Mouse (Mus musculus): ENCODE results near the gene Proser3. TPM values are rescaled to one million over a fixed set of nuclear protein-coding genes. Genes with fewer than 3 reads are reported as not detected.

Proser3 gene
- polyA plus RNA-seq, 1 experiment from 2014 or later: 17.7 TPM

GRCm38 (mm10) chr7:30553021-30553589 is 1.0 kb upstream of the Proser3 start:
- peaks cover 23% of the 10 kb centered on the region for H3K4me1 ChIP-seq
- no peaks in the 10 kb centered on the region for H3K9me3 ChIP-seq
- peak overlapping the region; percentile 92 for H3K27ac ChIP-seq (replicated peaks)
- whole genome bisulfite sequencing: 9% methylated on average over 23 of the region's 23 CpGs
- H3K4me3 ChIP-seq: peak overlapping the region; percentile 68
- 0 out of 2 replicates have a peak, but pooled peaks cover 4% of the 10 kb centered on the region for H3K27me3 ChIP-seq (replicated peaks; ENCODE audit: low read depth, poor library complexity, severe bottlenecking)
- peaks cover 62% of the 10 kb centered on the region for H3K36me3 ChIP-seq (replicated peaks)
- peak; percentile 29 for DNase-seq (ENCODE audit: low spot score)

GRCm38 (mm10) chr7:30551445-30552101 is 526 bp downstream of the Proser3 start:
- Histone ChIP-seq H3K9me3 (no peaks in the 10 kb centered on the region), H3K4me1 (peaks cover 21% of the 10 kb centered on the region), H3K27ac (replicated peaks) (peak overlapping the region; percentile 92), H3K27me3 (replicated peaks; ENCODE audit: low read depth, poor library complexity, severe bottlenecking) (0 out of 2 replicates have a peak, but pooled peaks cover 4% of the 10 kb centered on the region), H3K36me3 (replicated peaks) (peaks cover 57% of the 10 kb centered on the region), H3K4me3 (peak overlapping the region; percentile 68)
- no peak for DNase-seq (ENCODE audit: low spot score)
- 2% methylated on average over 10 of the region's 10 CpGs for WGBS

GRCm38 (mm10) chr7:30550603-30551002 is 1.5 kb downstream of the Proser3 start:
- H3K4me3 ChIP-seq: peak overlapping the region; percentile 68; the same call in 1 of the 2 replicates
- H3K4me1 ChIP-seq: peaks cover 21% of the 10 kb centered on the region
- 0 out of 2 replicates have a peak, but pooled peaks cover 4% of the 10 kb centered on the region for H3K27me3 ChIP-seq (replicated peaks; ENCODE audit: low read depth, poor library complexity, severe bottlenecking)
- H3K9me3 ChIP-seq: no peaks in the 10 kb centered on the region
- H3K36me3 ChIP-seq (replicated peaks): peaks cover 56% of the 10 kb centered on the region
- no peak overlapping the region for H3K27ac ChIP-seq (replicated peaks)
- no peak for DNase-seq (ENCODE audit: low spot score)
- WGBS: 100% methylated on average over 1 of the region's 1 CpGs

- H3K27ac ChIP-seq (replicated peaks): no peak overlapping the region
- H3K27me3 ChIP-seq (replicated peaks; ENCODE audit: low read depth, poor library complexity, severe bottlenecking): 0 out of 2 replicates have a peak, but pooled peaks cover 4% of the 10 kb centered on the region
- H3K9me3 ChIP-seq: no peaks in the 10 kb centered on the region
- H3K4me3 ChIP-seq: no peak overlapping the region
- peaks cover 21% of the 10 kb centered on the region for H3K4me1 ChIP-seq
- WGBS: 83% methylated on average over 2 of the region's 2 CpGs
- peaks cover 54% of the 10 kb centered on the region for H3K36me3 ChIP-seq (replicated peaks)
- DNase-seq (ENCODE audit: low spot score): no peak
These were observed 2.2 kb downstream of the Proser3 start for GRCm38 (mm10) chr7:30549880-30550279.

GRCm38 (mm10) chr7:30544327-30544726 is 7.8 kb downstream of the Proser3 start:
- H3K27ac ChIP-seq (replicated peaks): no peak overlapping the region
- no peak for DNase-seq (ENCODE audit: low spot score)
- H3K9me3 ChIP-seq: no peaks in the 10 kb centered on the region
- no peaks in the 10 kb centered on the region for H3K4me1 ChIP-seq
- peaks cover 83% of the 10 kb centered on the region for H3K36me3 ChIP-seq (replicated peaks)
- no peak overlapping the region for H3K4me3 ChIP-seq
- no peaks in the 10 kb centered on the region for H3K27me3 ChIP-seq (replicated peaks; ENCODE audit: low read depth, poor library complexity, severe bottlenecking)
- 94% methylated on average over 2 of the region's 2 CpGs for WGBS

GRCm38 (mm10) chr7:30540572-30540971 is 11.5 kb downstream of the Proser3 start:
- H3K36me3 ChIP-seq (replicated peaks): peaks cover 69% of the 10 kb centered on the region
- no peaks in the 10 kb centered on the region for H3K9me3 ChIP-seq
- H3K4me1 ChIP-seq: peaks cover 3% of the 10 kb centered on the region
- 83% methylated on average over 7 of the region's 7 CpGs for WGBS
- H3K27me3 ChIP-seq (replicated peaks; ENCODE audit: low read depth, poor library complexity, severe bottlenecking): no peaks in the 10 kb centered on the region
- H3K4me3 ChIP-seq: 0 out of 2 replicates have a peak overlapping the region, but pooled peaks have one; percentile 5
- no peak overlapping the region for H3K27ac ChIP-seq (replicated peaks)
- no peak for DNase-seq (ENCODE audit: low spot score)

- Histone ChIP-seq H3K27ac (replicated peaks) (peak within 1 kb of the TSS; percentile 95), H3K36me3 (replicated peaks) (peaks cover 55% of the 10 kb centered on the region), H3K27me3 (replicated peaks; ENCODE audit: low read depth, poor library complexity, severe bottlenecking) (peaks cover 10% of the 10 kb centered on the region), H3K4me3 (peak within 1 kb of the TSS; percentile 82), H3K9me3 (no peaks in the 10 kb centered on the region), H3K4me1 (peaks cover 35% of the 10 kb centered on the region)
- WGBS: under 1% methylated on average over 80 of the region's 84 CpGs
- DNase-seq (ENCODE audit: low spot score): peak; percentile 99
These were observed 17.2 kb downstream of the Proser3 start, which contains the start of gene Arhgap33 for GRCm38 (mm10) chr7:30534633-30535577. Arhgap33 (minus strand) TSS chr7:30535060.

- peaks cover 55% of the 10 kb centered on the region for H3K36me3 ChIP-seq (replicated peaks)
- peaks cover 35% of the 10 kb centered on the region for H3K4me1 ChIP-seq
- no peak for DNase-seq (ENCODE audit: low spot score)
- H3K4me3 ChIP-seq: peak overlapping the region; percentile 82
- H3K27ac ChIP-seq (replicated peaks): peak overlapping the region; percentile 95
- no peaks in the 10 kb centered on the region for H3K9me3 ChIP-seq
- 5% methylated on average over 26 of the region's 26 CpGs for WGBS
- peaks cover 10% of the 10 kb centered on the region for H3K27me3 ChIP-seq (replicated peaks; ENCODE audit: low read depth, poor library complexity, severe bottlenecking)
These were observed 18.0 kb downstream of the Proser3 start for GRCm38 (mm10) chr7:30533941-30534632.

- peak overlapping the region; percentile 70 for H3K27ac ChIP-seq (replicated peaks)
- H3K27me3 ChIP-seq (replicated peaks; ENCODE audit: low read depth, poor library complexity, severe bottlenecking): peaks cover 16% of the 10 kb centered on the region
- DNase-seq (ENCODE audit: low spot score): peak; percentile 49
- H3K9me3 ChIP-seq: no peaks in the 10 kb centered on the region
- H3K4me1 ChIP-seq: peaks cover 35% of the 10 kb centered on the region
- peaks cover 56% of the 10 kb centered on the region for H3K36me3 ChIP-seq (replicated peaks)
- H3K4me3 ChIP-seq: peak overlapping the region; percentile 82
- WGBS: 13% methylated on average over 8 of the region's 8 CpGs
These were observed 19.2 kb downstream of the Proser3 start for GRCm38 (mm10) chr7:30532931-30533330.

- H3K36me3 ChIP-seq (replicated peaks): peaks cover 67% of the 10 kb centered on the region
These were observed 20.7 kb downstream of the Proser3 start for GRCm38 (mm10) chr7:30531291-30531815.

GRCm38 (mm10) chr7:30526981-30527380 is 25.1 kb downstream of the Proser3 start:
- WGBS: 77% methylated on average over 14 of the region's 14 CpGs
- DNase-seq (ENCODE audit: low spot score): no peak
- H3K4me3 ChIP-seq: peak overlapping the region; percentile 11
- H3K36me3 ChIP-seq (replicated peaks): peaks cover 95% of the 10 kb centered on the region
- no peak overlapping the region for H3K27ac ChIP-seq (replicated peaks)
- no peaks in the 10 kb centered on the region for H3K9me3 ChIP-seq
- peaks cover 19% of the 10 kb centered on the region for H3K4me1 ChIP-seq
- peaks cover 33% of the 10 kb centered on the region; the same call in 1 of the 2 replicates for H3K27me3 ChIP-seq (replicated peaks; ENCODE audit: low read depth, poor library complexity, severe bottlenecking)

More at GRCm38 (mm10) chr7:30531291-30531815, 20.7 kb downstream of the Proser3 start:
- no peak overlapping the region for H3K27ac ChIP-seq (replicated peaks)
- no peak overlapping the region for H3K4me3 ChIP-seq
- WGBS: 87% methylated on average over 9 of the region's 9 CpGs
- DNase-seq (ENCODE audit: low spot score): no peak
- no peaks in the 10 kb centered on the region for H3K9me3 ChIP-seq
- peaks cover 26% of the 10 kb centered on the region for H3K27me3 ChIP-seq (replicated peaks; ENCODE audit: low read depth, poor library complexity, severe bottlenecking)
- peaks cover 42% of the 10 kb centered on the region for H3K4me1 ChIP-seq
